Mouse (Mus musculus): ENCODE measurements around the gene Ntm.

DNA sequence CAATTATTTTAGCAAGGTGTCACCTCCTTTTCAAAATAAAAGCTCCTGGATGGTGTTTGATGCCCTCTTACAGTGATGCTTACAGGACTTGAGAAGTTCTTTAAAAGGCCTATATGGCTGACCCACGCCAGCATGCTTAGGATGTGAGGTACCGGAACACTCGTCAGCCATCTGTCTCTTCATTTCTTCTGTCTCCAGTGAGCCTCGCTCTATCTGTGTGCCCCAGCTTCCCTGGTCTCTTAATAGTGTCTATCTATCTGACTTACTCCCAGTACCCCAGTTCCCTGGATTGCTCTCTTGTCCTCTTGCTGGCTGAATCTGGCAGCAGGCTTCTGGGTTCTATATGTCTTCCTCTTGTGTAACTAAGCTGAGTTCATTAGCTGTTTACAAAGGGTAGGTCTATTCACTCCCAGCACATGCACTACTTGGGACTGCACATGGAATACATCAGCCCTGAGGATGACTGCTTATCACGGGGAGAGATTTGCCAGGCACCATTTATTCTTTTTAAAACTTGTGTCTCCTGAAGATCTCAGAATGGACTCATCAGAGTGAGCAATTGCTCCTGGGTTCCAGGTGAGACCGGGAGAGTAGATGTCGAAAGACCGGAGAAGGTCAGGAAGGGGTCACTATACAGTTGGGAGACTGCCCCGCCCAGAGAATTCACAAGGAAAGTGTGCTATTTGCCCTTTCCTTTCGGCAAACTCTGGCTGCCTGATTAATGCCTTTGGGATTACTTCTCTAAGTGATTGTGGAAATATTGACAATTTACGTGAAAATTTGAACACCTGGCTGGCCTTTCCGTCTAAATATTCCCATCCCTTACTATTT, 585.6 kb downstream of the Ntm start:
- TF ChIP-seq POLR2A (IDR thresholded peaks at IDR 0.05; ENCODE audit: insufficient read length, low read depth) = no peak
- no peak for TF ChIP-seq TCF12 (IDR thresholded peaks at IDR 0.05; ENCODE audit: insufficient read depth, poor library complexity, severe bottlenecking)
- no peak for TF ChIP-seq MYOD1 (IDR thresholded peaks at IDR 0.05; ENCODE audit: control insufficient read depth in 1 of 3, insufficient read length in 2 of 3, low read depth in 2 of 3)
- no peak for TF ChIP-seq E2F4 (IDR thresholded peaks at IDR 0.05; ENCODE audit: insufficient read depth)
- no peak for TF ChIP-seq USF1 (IDR thresholded peaks at IDR 0.05; ENCODE audit: low read depth)
- no peak for TF ChIP-seq MAX (IDR thresholded peaks at IDR 0.05; ENCODE audit: low read depth)
- no peak for TF ChIP-seq POLR2AphosphoS2 (IDR thresholded peaks at IDR 0.05; ENCODE audit: insufficient read length, low read depth)
